Comparison of ENCODE assay signal across 11 mouse cellular contexts in genomic region chr8:64631761-64632160, GRCm38 (mm10).
"Had no signal": no experiment of that assay in that cellular context is flagged by ENCODE, and none has a peak within 500 bp of the region (broad histone marks: within the 10 kb centered on the region; RNA-seq: fewer than 3 reads in every experiment).

No protein-coding gene starts in this region.

- H3K9me3 ChIP-seq: limb, embryonic 10.5 days; liver, embryonic 15.5 days; midbrain, embryonic 13.5 days; stomach, embryonic 15.5 days had no signal

- H3K4me1 ChIP-seq: limb, embryonic 10.5 days; liver, embryonic 15.5 days; stomach, embryonic 15.5 days had no signal

- DNase-seq: layer of hippocampus, postnatal 36 days; lung, adult 2 months; lung, postnatal 36 days; right cerebral cortex, postnatal 14 days; thymus, postnatal 36 days had no signal

- ATAC-seq: intestine, embryonic 16.5 days; lung, postnatal 0 days; midbrain, embryonic 13.5 days had no signal

- H3K9ac ChIP-seq: liver, embryonic 15.5 days; midbrain, embryonic 13.5 days; stomach, embryonic 15.5 days had no signal

- H3K27me3 ChIP-seq: liver, embryonic 15.5 days; midbrain, embryonic 13.5 days; stomach, embryonic 15.5 days had no signal

- H3K4me3 ChIP-seq: limb, embryonic 10.5 days; liver, embryonic 15.5 days; midbrain, embryonic 13.5 days; stomach, embryonic 15.5 days had no signal

- H3K27ac ChIP-seq: limb, embryonic 10.5 days; liver, embryonic 15.5 days; midbrain, embryonic 13.5 days; stomach, embryonic 15.5 days had no signal

- H3K36me3 ChIP-seq: limb, embryonic 10.5 days; liver, embryonic 15.5 days; stomach, embryonic 15.5 days had no signal
